Mouse (Mus musculus) ZHBTc4 (cell line): Measurements from ENCODE around the gene Pdcd1.
"Not testable (repeated sequence)": the region's sequence is repeated elsewhere in the genome, so short reads cannot be mapped to it uniquely, and the experiment has no call there.

Experiments
- DNase-seq: peaks from one replicate; pipeline ENCODE4 v3.0.0-alpha.2; 2011; ENCODE audit warnings: low read depth, low spot score

Gene Pdcd1

DNA sequence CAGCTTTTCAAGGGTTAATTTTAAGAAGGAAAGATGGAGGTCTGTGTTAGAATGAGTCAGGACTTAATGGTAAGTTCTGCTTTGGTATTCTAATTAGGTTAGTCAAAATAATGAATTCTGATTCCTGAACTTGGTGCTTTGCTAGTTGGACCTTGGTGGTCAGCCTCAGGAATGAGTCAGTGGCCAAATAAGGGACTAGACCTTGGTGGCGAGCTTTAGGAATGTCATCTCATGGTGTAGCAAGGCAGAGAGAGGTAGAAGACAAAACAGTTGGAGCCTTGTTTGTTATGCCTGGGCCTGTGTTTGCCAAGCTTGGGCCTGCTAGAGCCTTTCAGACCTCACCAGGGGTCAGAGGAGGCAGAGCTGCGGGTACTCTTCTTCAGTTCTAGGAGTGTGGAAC, 23.6 kb downstream of the Pdcd1 start:
- no peak for DNase-seq

DNA sequence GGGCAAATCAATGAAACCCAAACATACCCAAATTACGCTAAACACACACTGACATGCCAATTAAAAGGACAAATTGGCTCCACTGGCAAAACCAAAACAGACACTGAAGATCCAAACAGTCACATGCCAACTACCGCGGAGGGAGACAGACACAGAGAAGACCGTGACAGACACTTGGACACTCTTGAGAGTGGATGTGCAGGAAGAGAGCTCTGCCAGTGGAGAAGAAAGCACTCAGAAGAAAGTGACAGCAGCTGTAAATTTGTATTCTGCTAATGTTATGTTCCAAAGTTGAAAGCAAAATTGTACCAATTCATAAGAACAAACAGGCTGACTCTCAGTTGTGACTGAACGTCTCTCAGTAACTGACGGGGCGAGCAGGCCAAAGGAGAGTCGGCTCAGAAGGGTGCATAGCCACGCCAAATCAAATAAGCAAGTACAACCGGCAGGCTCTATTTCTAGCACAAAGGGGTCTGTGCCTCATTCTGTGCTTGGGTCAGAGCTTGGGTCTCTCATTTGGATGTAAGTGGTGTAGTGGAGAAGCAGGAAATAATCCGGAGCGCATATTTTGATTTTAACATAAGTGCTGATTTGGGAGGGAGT, 24.7 kb downstream of the Pdcd1 start:
- DNase-seq, result no peak

DNA sequence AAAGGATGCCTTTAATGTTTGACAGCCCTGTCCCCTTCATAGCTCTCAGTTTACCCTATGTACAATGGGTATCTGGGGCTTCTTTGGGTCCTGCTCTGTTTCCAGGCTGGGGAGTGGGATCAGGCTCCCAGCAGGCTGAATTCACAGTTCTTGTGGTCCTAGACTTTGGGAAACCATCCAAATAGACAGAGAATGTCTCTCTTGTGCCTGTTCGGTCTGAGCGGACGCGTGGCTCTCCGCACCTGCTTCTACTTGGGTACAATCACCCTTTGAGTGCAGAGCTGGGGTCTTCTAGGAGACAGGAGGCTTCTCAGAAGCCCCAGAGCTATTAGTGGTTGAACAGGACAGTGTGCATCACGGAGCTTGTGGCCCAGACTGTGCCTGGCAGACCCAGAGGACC, 32.2 kb downstream of the Pdcd1 start, which contains the start of gene Neu4:
Gene Neu4 (plus strand): TSS at position 301 of the 400 bp plus-strand sequence.
- DNase-seq, result no peak

DNA sequence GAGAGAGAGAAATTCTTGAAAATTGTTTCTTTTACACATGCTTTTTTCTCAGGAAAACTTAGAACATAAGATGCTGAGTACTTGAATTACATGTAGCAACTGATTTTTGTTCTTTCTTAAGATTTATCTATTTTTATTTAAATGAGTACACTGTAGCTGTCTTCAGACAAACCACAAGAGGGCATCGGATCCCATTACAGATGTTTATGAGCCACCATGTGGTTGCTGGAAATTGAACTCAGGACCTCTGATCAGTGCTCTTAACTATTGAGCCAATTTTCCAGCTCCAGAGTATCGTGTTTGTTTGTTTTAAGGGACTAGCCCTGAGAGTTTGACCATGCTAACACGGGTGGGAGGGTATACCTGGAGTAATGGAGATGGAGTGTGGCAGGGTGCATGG, 40.7 kb downstream of the Pdcd1 start:
- peak; percentile 9 for DNase-seq

DNA sequence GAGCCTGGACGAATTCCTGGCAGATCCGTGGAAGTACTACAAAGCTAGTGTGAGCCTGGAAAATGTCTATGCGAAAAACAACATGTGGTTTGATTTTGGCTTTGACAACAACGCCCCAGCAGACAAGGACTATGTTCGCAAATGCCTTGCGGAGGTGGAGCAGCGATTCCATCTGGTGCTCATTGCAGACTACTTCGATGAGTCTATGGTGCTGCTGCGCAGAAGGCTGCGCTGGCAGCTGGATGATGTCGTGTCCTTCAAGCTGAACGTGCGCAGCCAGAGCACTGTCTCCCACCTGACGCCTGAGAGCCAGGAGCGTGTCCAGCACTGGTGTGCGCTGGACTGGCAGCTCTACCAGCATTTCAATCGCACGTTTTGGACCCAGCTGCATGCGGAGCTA, 43.5 kb downstream of the Pdcd1 start:
- not testable (repeated sequence) for DNase-seq

DNA sequence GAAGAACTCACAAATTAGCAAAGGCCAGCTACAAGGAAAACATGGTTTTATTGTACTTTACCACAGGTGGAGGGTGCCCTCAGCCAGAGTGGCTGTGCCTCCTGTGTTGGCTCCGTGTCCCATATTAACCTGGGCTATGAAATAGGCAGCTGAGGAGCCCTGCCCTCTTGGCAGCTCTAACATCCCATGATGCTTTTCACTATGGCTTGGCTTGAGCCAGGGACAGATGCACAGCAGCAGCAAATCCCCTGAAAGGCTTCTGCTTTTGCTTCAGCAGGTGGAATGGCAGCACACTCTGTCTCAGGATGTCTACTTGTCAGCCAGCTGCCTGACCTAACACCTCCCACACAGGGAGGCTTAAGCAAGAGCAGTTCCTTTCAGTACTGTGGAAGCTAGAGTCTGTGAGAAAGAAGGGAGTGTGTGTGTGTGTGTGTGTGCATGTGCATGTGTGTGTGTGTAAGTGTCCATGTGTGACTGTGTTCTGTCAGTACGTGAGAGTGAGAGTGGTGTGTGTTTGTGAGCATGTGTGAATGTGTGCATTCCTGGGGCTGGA, 46.3 kb downstream of the Pdcd1 start:
- not testable (repeated sequence) for DNase-seq

DNA sequence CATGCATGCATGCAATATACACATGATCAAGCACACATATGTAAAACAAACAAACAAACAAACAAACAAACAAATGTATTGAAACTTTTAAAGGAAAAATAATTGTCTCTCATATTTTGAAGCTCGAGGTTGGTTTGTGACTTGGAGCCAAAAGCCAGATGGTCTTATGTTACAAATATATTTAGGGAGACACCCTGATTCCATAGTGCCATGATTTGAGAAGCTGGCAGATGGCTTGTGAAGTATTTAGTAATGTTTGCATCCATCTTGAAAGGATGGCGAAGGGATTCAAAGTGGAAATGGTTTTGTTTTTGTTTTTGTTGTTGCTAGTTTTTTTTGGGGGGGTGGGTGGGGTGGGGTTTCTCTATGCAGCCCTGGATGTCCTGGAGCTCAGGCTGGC, 51.3 kb downstream of the Pdcd1 start:
- DNase-seq, result no peak

DNA sequence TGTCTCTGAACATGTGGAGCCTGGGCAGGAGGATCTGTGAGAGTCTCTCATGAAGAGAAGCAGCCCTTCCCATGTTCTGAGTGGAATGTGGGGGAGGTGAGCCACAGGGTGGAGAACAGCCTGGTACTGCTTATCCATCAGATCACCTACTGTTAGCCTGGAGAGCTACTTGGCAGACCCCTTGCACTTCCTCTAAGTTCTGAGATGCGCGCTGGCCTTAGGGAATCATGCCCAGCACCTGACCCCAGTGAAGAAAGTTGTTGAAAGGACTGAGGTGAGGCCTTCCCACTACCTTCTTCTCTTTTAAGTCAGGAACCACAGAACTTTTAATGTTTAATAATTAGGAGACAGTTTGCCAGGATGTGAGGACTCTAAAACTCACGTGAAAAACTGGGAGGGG, 60.9 kb downstream of the Pdcd1 start:
- not testable (repeated sequence) for DNase-seq

DNA sequence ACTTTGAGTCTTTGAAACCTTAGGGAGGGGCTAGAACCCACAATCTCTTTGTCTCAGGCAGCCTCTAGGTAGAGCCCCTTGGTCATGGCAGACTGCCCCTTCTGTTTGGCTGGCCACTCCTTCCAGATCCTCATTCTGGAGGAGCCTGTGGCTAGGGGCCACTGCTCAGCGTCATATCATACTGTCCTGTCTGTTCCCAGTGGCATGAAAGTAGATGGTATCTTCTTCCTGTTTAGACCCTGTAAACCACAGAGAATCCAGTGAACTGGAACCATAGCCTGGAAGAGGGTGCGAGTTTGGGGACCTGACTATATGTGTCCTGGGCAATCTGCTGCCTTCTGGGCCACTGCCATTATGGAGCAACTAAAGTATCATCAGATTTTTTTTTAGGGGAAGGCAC, 61.3 kb downstream of the Pdcd1 start:
- DNase-seq, result not testable (repeated sequence)

DNA sequence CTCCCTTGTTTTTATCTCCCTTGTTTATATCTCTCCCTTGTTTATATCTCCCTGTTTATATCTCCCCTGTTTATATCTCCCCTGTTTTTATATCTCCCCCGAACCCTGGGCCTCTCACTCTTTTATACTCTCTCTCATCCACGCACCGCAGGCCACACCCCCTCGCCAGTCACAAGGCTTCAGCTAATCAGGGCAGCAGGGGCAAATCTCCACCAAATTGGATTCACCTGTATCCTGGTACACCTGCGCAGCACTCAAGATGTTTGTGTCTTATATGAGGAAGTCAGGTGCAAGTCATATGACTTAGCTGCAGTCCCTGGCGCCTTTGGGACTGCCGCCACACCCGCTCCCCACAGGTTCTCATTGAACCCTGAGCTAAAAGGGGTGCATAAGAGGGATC, 62.1 kb downstream of the Pdcd1 start, which contains the start of gene Gal3st2c:
Gene Gal3st2c (plus strand): TSS at position 301 of the 400 bp plus-strand sequence.
- not testable (repeated sequence) for DNase-seq

DNA sequence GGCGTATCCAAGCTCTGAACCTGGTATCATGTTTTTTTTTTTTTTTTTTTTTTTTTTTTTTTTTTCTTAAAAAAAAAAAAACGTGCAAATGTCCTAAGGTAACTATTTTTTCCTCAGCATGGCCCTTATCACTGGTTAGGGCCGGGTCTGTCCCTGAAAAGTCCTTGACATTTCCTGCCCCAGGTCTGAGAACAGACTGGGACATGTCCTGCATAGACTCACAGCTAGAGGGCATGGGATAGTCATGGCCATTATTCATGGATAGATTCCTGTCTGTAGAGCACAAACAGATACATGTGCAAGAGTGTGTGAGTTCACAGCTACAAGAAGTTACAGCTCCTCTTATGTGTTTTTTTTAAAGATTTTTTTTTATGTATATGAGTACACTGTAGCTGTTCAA, 63.6 kb downstream of the Pdcd1 start:
- no peak for DNase-seq
